Mouse (Mus musculus) CH12.LX (cell line): Measurements from ENCODE around the gene Bach2. TPM values are rescaled to one million over a fixed set of nuclear protein-coding genes. Genes with fewer than 3 reads are reported as not detected.

Source experiments
- DNase-seq: peaks from one replicate; pipeline ENCODE4 v3.0.0-alpha.2; 2013; ENCODE audit errors: extremely low read depth
- H3K27ac ChIP-seq: 2 replicates; pipeline ENCODE4 v1.5.1; 2012; ENCODE audit warnings: low read depth, mild to moderate bottlenecking, control low read depth, moderate library complexity; ENCODE audit not compliant: insufficient read depth
- H3K27me3 ChIP-seq: replicated peaks from 2 replicates; pipeline ENCODE3; 2012; ENCODE audit warnings: inconsistent platforms
- H3K36me3 ChIP-seq, 2 experiments: replicated peaks in 1 of 2; 2 replicates each; pipeline versions ENCODE3 to v1.6.1; 2012; ENCODE audit warnings: inconsistent platforms in 1 of 2, low read length in 1 of 2, mild to moderate bottlenecking in 1 of 2, mixed read lengths in 1 of 2, moderate library complexity in 1 of 2; ENCODE audit not compliant: control insufficient read depth in 1 of 2, insufficient read depth in 1 of 2
- H3K4me1 ChIP-seq, 2 experiments: 2 replicates each; pipeline ENCODE4 v1.6.1; 2012; ENCODE audit warnings: inconsistent platforms in 1 of 2, moderate library complexity in 1 of 2; ENCODE audit not compliant: insufficient read depth in 2 of 2, control insufficient read depth in 1 of 2
- H3K4me2 ChIP-seq: 2 replicates; pipeline ENCODE4 v1.6.1; 2012; ENCODE audit warnings: low read depth, mild to moderate bottlenecking, control low read depth; ENCODE audit not compliant: poor library complexity, insufficient read depth, severe bottlenecking
- H3K4me3 ChIP-seq, 3 experiments: fragments of 150-350 bp in 1 of 3; sonication (generic) in 1 of 3; replicated peaks in 1 of 3; 2 replicates each; pipeline versions ENCODE3 to v1.5.1; 2011 to 2012; ENCODE audit warnings: low read depth in 2 of 3, low read length in 2 of 3, mild to moderate bottlenecking in 2 of 3, moderate library complexity in 2 of 3, control low read depth in 1 of 3, improper control_type of control experiment in 1 of 3, inconsistent platforms in 1 of 3, mixed read lengths in 1 of 3; ENCODE audit not compliant: poor library complexity in 1 of 3
- H3K79me2 ChIP-seq: replicated peaks from 2 replicates; pipeline ENCODE4 v1.6.1; 2012; ENCODE audit warnings: mild to moderate bottlenecking, moderate library complexity; ENCODE audit not compliant: control insufficient read depth, poor library complexity, insufficient read depth, severe bottlenecking; ENCODE audit errors: extremely low read depth
- H3K9ac ChIP-seq: 2 replicates; pipeline ENCODE4 v1.6.1; 2012; ENCODE audit warnings: low read depth, mild to moderate bottlenecking, control low read depth, moderate library complexity; ENCODE audit not compliant: insufficient read depth
- H3K9me3 ChIP-seq: replicated peaks from 2 replicates; pipeline ENCODE3; 2012; ENCODE audit warnings: low read length, inconsistent platforms, mixed read lengths
- BHLHE40 ChIP-seq: IDR thresholded peaks from 2 replicates; pipeline ENCODE4 v1.6.1; 2011; ENCODE audit warnings: mild to moderate bottlenecking, low read depth, low read length, improper control_type of control experiment
- CHD1 ChIP-seq: IDR thresholded peaks from 2 replicates; pipeline ENCODE4 v1.6.1; 2012; ENCODE audit warnings: low read depth, low read length, improper control_type of control experiment, inconsistent platforms
- CHD2 ChIP-seq: IDR thresholded peaks from 2 replicates; pipeline ENCODE4 v1.6.1; 2011; ENCODE audit warnings: low read length, improper control_type of control experiment
- CTCF ChIP-seq, 2 experiments: IDR thresholded peaks in 1 of 2; conservative IDR thresholded peaks in 1 of 2; 2 replicates each; pipeline ENCODE4 v1.5.1; 2011 to 2012; ENCODE audit warnings: low read depth in 2 of 2, low read length in 2 of 2, improper control_type of control experiment in 1 of 2, inconsistent platforms in 1 of 2, mild to moderate bottlenecking in 1 of 2, moderate library complexity in 1 of 2
- E2F4 ChIP-seq: IDR thresholded peaks from 2 replicates; pipeline ENCODE4 v1.6.1; 2011; ENCODE audit warnings: low read depth, low read length, improper control_type of control experiment; ENCODE audit not compliant: insufficient replicate concordance
- EP300 ChIP-seq: IDR thresholded peaks from 2 replicates; pipeline ENCODE4 v1.6.1; 2011; ENCODE audit warnings: low read length, improper control_type of control experiment
- GABPA ChIP-seq: IDR thresholded peaks from 2 replicates; pipeline ENCODE4 v1.6.1; 2012; ENCODE audit warnings: low read depth, low read length, improper control_type of control experiment, inconsistent platforms; ENCODE audit not compliant: insufficient replicate concordance
- IRF4 ChIP-seq: IDR thresholded peaks from 2 replicates; pipeline ENCODE4 v1.6.1; 2014; ENCODE audit warnings: low read depth, mild to moderate bottlenecking, inconsistent platforms, low read length, improper control_type of control experiment
- JUND ChIP-seq: conservative IDR thresholded peaks from 2 replicates; pipeline ENCODE4 v1.6.1; 2011; ENCODE audit warnings: low read depth, low read length, improper control_type of control experiment
- KAT2A ChIP-seq: IDR thresholded peaks from 2 replicates; pipeline ENCODE4 v1.6.1; 2012; ENCODE audit warnings: low read length, improper control_type of control experiment, inconsistent platforms; ENCODE audit not compliant: insufficient replicate concordance
- MEF2A ChIP-seq: IDR thresholded peaks from 2 replicates; pipeline ENCODE4 v1.6.1; 2014; ENCODE audit warnings: low read depth, mild to moderate bottlenecking, inconsistent platforms, low read length, improper control_type of control experiment, borderline replicate concordance
- MYC ChIP-seq: IDR thresholded peaks from 2 replicates; pipeline ENCODE4 v1.6.1; 2011; ENCODE audit warnings: low read depth, mild to moderate bottlenecking, improper control_type of control experiment, low read length
- NELFE ChIP-seq: IDR thresholded peaks from 2 replicates; pipeline ENCODE4 v1.6.1; 2011; ENCODE audit warnings: low read depth, low read length, improper control_type of control experiment
- RAD21 ChIP-seq: IDR thresholded peaks from 2 replicates; pipeline ENCODE4 v1.6.1; 2011; ENCODE audit warnings: low read depth, mild to moderate bottlenecking, low read length, improper control_type of control experiment, moderate library complexity
- RCOR1 ChIP-seq: conservative IDR thresholded peaks from 2 replicates; pipeline ENCODE4 v1.6.1; 2012; ENCODE audit warnings: low read depth, mild to moderate bottlenecking, inconsistent platforms, low read length, improper control_type of control experiment
- SIN3A ChIP-seq: IDR thresholded peaks from 2 replicates; pipeline ENCODE4 v1.6.1; 2012; ENCODE audit warnings: low read length, improper control_type of control experiment, inconsistent platforms
- SMC3 ChIP-seq: IDR thresholded peaks from 2 replicates; pipeline ENCODE4 v1.6.1; 2011; ENCODE audit warnings: low read depth, low read length, improper control_type of control experiment
- TBP ChIP-seq: conservative IDR thresholded peaks from 2 replicates; pipeline ENCODE4 v1.6.1; 2011; ENCODE audit warnings: low read depth, low read length, improper control_type of control experiment
- TCF12 ChIP-seq: IDR thresholded peaks from 2 replicates; pipeline ENCODE4 v1.6.1; 2014; ENCODE audit warnings: low read depth, mild to moderate bottlenecking, inconsistent platforms, low read length, improper control_type of control experiment
- UBTF ChIP-seq: IDR thresholded peaks from 2 replicates; pipeline ENCODE4 v1.6.1; 2012; ENCODE audit warnings: low read depth, mild to moderate bottlenecking, inconsistent platforms, low read length, improper control_type of control experiment, moderate library complexity
- USF2 ChIP-seq: conservative IDR thresholded peaks from 2 replicates; pipeline ENCODE4 v1.6.1; 2011; ENCODE audit warnings: low read depth, low read length, improper control_type of control experiment
- ZC3H11A ChIP-seq: IDR thresholded peaks from 2 replicates; pipeline ENCODE4 v1.6.1; 2012; ENCODE audit warnings: low read depth, mild to moderate bottlenecking, inconsistent platforms, low read length, improper control_type of control experiment
- ZKSCAN1 ChIP-seq: IDR thresholded peaks from 2 replicates; pipeline ENCODE4 v1.6.1; 2012; ENCODE audit warnings: low read depth, inconsistent platforms, low read length, improper control_type of control experiment, borderline replicate concordance
- ZMIZ1 ChIP-seq: IDR thresholded peaks from 2 replicates; pipeline ENCODE4 v1.6.1; 2012; ENCODE audit warnings: low read depth, mild to moderate bottlenecking, inconsistent platforms, low read length, improper control_type of control experiment
- dilution Hi-C: fragments of 300-500 bp; cut with MboI; formaldehyde crosslinking; loops from 2 replicates; pipeline ENCODE4 v1.14.3; 2020; ENCODE audit warnings: low sequenced_read_pairs; ENCODE audit not compliant: extremely low pct_unique_long_range_greater_than_20kb, extremely low pct_ligation_motif_present
- in situ Hi-C: fragments of 300-500 bp; cut with MboI; formaldehyde crosslinking; loops from 3 replicates; pipeline ENCODE4 v1.14.3; 2019; ENCODE audit warnings: low sequenced_read_pairs, low pct_ligation_motif_present, low pct_unique_long_range_greater_than_20kb, mixed read lengths
- polyA plus RNA-seq: library from polyadenylated mRNA; unstranded; fragments of >175 nt; gene quantifications from 2 replicates; pipeline ENCODE4 v1.2.1, GENCODE M21; 2012; ENCODE audit warnings: low read depth; ENCODE audit not compliant: insufficient read length
- total RNA-seq, 2 experiments: library from RNA; depleted of rRNA; stranded (reverse); fragments of 300-350 nt in 1 of 2; fragments of >200 nt in 1 of 2; gene quantifications; 2 replicates each; pipeline ENCODE4 v1.2.3; 2012 to 2014

Bach2 gene
- total and polyA plus RNA-seq, 3 experiments: 0.11 TPM; not detected in 2

DNA sequence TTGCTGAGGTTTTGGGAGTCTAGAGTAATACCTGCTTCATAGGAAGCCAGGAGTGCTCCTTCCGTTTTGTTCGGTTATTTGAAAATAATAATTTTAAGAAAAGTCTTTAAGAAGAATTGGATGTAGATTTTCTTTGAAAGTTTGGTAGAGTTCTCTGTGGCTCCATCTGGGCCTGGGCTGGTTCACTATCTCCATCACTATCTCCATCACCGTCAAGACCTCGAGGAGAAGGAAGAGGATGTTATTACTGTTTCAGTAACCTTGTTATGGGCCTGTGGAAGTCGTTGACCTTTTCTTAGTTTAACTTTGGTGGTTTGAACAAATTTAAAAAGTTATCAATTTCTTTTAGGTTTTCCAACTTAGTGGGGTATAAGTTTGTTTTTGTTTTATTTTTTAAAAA, 33.8 kb downstream of the Bach2 start (continued):
- TF ChIP-seq GABPA (no peak), MYC (no peak)

DNA sequence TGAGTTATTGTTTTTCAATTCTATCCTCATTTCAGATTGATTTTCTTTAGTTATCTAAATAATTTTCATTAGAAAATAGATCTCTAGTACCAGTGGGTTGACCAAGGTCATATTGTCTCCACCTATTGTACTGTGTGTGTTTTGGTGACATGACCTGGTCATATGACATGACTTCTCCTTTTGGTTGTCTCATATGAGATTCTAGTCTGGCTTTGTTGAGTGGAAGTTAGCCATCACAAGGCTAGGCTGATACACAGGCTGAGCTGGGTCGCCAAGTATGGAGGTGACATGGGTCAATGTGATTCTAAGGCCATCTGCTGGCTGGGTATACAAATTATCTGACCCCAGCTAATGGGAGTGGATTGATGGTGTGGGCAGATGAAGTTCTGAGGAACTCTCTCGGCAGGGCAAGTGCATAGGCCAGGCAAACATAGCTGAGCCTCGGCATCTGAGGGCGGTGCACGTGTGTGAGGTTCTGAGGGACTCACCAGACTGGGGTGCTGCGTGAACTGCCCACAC, 36.2 kb downstream of the Bach2 start:
- no peak for TF ChIP-seq CHD2
- 0 out of 2 replicates have a peak, but pooled peaks have one; percentile 7 for TF ChIP-seq SMC3
- TF ChIP-seq CTCF (conservative IDR thresholded peaks at IDR 0.05 in 1 of 2, IDR thresholded peaks at IDR 0.05 in 1 of 2; ENCODE audit: low read depth in 2 of 2, low read length in 2 of 2): peak in 1 of 2 experiments; percentile 23; a peak in 1 of 4 replicates
- TF ChIP-seq USF2: no peak
- TF ChIP-seq MEF2A: no peak
- TF ChIP-seq UBTF: no peak
- dilution Hi-C loops: no loop called here
- Histone ChIP-seq H3K9ac (no peak overlapping the region), H3K36me3 (no peaks in the 10 kb centered on the region), H3K4me2 (no peak overlapping the region), H3K9me3 (no peaks in the 10 kb centered on the region), H3K4me3 (no peak overlapping the region), H3K27ac (no peak overlapping the region), H3K27me3 (no peaks in the 10 kb centered on the region), H3K79me2 (no peaks in the 10 kb centered on the region), H3K4me1 (peaks cover 0 to 4% of the 10 kb centered on the region in 2 experiments; a peak in 1 of 4 replicates)
- in situ Hi-C loops: no loop called here
- DNase-seq: no peak

DNA sequence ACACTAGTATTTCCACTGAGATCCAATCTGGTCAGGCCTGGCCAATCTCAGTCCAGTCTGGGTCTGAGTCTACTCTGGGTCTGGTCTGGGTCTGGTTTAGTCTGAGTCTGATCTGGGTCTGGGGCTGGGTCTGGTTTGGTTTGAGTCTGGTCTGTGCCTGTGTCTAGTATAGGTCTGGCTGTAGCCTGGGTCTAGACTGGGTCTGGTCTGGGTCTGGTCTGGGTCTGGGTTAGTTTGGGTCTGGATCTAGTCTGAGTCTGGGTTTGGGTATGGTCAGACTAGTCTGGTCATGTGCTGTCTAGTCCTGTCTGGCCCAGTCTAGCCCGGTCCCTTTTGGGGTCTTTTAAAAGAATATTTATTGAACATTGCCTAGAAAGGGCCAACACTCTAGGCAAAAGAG, 41.2 kb downstream of the Bach2 start:
- in situ Hi-C loops (no loop called here), dilution Hi-C loops (no loop called here)
- no peak overlapping the region for H3K27ac ChIP-seq

More for the DNA sequence above, 41.2 kb downstream of the Bach2 start:
- H3K79me2 ChIP-seq: no peaks in the 10 kb centered on the region
- peaks cover 0 to 5% of the 10 kb centered on the region in 2 experiments; a peak in 1 of 4 replicates for H3K4me1 ChIP-seq
- H3K9me3 ChIP-seq: no peaks in the 10 kb centered on the region
- H3K4me2 ChIP-seq: no peak overlapping the region
- no peaks in the 10 kb centered on the region for H3K36me3 ChIP-seq
- DNase-seq: no peak
- TF ChIP-seq EP300: no peak
- TF ChIP-seq IRF4: no peak
- no peak for TF ChIP-seq ZMIZ1
- TF ChIP-seq CHD1: no peak
- TF ChIP-seq ZC3H11A: no peak
- no peak for TF ChIP-seq NELFE
- TF ChIP-seq ZKSCAN1: no peak
- TF ChIP-seq GABPA: no peak
- TF ChIP-seq TBP: no peak
- no peak for TF ChIP-seq RAD21
- no peak for TF ChIP-seq TCF12
- no peak for TF ChIP-seq KAT2A
- no peak for TF ChIP-seq BHLHE40
- no peak for TF ChIP-seq E2F4
- no peak for TF ChIP-seq SIN3A
- TF ChIP-seq JUND: no peak
- no peak for TF ChIP-seq RCOR1
- TF ChIP-seq MEF2A: no peak
- no peak overlapping the region for H3K4me3 ChIP-seq
- no peak overlapping the region for H3K9ac ChIP-seq
- no peaks in the 10 kb centered on the region for H3K27me3 ChIP-seq
